Mouse (Mus musculus) kidney, adult 11 months (tissue): ENCODE measurements at regions not wholly inside any gene's neighbourhood (a gene's known extent, or its start where the extent isn't known, plus 50 kb on each side); places are given as distances from the start of the nearest gene placed in this dataset.

Experiments
- DNase-seq: peaks from one replicate; pipeline ENCODE4 v3.0.0; 2022

- DNase-seq: no peak
Observed at GRCm38 (mm10) chr1:43371863-43372262, 72.5 kb upstream of the Nck2 start.

DNA sequence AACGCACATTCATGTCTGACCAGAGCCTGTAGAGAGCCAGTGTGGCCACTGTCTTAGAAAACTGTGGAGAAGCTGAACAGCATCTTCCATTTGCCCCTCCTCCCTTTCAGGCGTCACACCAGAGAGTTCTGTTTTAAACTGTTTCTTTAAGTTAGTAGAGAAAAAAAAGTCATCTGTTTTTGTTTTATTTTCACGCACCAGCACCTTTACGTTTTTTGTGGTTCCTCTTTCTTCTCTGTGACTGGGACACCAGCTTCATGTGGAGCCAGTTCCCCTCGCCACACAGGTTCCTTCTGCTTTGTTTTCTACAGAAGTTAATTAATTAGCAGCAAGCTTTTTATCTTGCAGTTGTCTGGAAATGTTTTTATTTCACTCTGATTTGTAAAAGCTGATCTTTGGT, 69.4 kb upstream of the Nck2 start:
- no peak for DNase-seq

DNA sequence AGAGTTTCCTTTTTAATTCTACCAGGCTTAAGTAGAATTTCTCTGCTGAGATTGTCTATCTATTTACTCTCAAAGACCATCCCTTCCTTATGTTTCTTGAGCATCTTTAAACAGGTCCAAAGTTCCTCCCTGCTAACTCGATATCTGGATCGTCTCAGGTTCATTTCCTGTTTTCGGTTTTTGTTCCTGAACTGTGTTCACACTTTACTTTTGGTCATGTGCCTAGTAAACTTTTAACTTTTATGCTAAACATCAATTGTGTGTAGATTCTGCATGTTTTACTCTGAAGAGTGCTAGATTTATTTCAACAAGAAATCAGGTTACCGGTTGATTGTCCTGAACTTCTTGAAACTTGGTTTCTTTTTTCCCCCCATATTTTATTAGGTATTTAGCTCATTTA, 68.5 kb upstream of the Nck2 start:
- no peak for DNase-seq

DNA sequence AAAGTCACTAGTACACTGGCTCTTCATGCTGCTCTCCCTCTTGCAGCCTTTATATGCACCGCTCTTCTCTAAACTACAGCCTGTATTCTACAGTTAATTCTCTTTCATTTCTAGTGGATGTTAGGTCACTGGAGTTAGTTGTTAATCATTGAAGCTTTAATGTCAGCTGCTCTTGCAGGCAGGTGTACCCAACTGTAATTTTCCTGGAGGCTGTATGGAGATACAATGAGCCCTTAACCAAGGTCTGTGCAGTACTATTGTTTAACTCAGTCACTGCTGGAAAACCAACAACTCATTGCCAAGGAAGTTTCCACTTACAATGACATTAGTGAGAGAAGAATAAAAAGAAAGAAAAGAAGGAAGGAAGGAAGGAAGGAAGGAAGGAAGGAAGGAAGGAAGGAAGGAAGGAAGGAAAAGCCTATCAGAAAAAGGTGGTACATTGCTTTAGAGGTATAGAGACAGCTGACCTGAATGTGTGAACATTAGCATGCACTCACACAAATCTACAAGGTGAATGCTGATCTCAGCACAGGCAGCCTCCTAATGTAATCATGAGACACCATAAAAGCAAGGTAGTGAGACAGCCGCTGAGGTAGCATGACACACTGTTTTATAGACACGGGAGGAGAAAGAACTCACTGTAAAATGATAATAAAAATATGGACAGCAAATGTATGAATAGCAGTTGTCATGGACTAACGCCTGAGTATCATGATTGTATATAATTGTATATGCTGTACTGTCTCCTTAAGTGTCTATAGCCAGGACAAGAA, 66.7 kb upstream of the Nck2 start:
- DNase-seq: no peak

DNA sequence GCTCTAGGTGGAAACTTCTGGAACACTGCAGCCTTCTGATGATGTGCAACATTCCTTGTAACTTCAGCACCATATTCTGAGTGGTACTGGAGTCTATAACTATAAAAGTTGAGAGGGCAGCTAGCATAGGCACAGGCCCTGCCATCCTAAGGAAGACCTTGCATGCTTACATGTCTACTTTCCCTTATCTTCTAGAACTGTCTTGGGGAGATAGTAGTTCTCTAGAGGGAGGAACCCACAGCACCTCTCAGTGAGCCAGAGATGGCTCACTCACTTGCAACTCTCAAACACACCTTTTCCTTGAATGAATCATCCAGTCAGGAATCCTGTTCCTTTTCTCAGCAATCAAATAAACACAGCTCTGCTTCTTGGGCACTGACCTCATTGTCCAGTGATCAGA, 59.4 kb upstream of the Nck2 start:
- no peak for DNase-seq

GRCm38 (mm10) chr1:43394035-43394434, 50.3 kb upstream of the Nck2 start:
- DNase-seq: no peak
